Mouse (Mus musculus): ENCODE data around the gene Dyrk2. TPM values are rescaled to one million over a fixed set of nuclear protein-coding genes. Genes with fewer than 3 reads are reported as not detected.

Gene Dyrk2
- total RNA-seq (2014; rRNA removed) (51.4 and 73.4 TPM in 2 replicates), polyA plus RNA-seq (2015; fragmentation: Nextera tagmentation; extraction: Ambion mirVana) (8.9 and 9.6 TPM in 2 replicates)

DNA sequence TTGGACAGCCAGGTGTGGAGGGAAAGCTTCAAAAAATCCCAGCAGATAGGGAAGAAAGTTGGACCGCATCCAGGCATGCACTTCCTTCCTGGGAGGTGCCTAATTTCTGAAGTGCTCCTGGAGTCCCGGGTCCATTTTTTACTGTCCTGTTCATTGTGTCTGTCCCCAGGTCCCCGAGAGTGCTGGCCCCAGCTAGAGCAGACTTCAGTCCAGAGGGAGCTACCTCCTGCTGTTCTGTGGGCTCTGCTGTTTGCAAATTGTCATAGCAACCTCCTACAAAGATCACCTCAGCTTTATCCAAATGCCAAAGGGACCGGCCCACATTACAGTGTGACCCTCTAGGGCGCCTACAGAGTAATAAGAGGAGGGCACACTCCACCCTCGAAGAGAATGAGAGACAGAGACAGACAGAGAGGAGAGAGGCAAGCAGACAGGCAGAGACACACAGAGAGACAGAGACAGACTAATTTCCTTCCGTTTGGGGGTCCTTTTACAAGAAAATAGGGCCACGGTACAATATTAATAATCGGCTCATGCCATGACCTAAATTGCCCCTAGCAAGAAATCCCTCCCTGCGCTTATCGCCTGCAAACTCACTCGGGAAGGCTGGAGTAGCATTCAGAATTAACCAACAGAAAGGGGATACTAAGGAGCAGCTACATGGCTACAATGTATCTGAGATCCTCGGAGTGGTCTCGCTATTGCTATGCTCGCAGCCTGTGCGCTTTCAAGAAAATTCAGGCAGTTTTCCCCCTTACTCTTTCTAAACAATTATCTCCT lies at the start of gene Dyrk2:
Dyrk2 (minus strand) TSS at position 9 of the 780 bp plus-strand sequence.
- Histone ChIP-seq H3K9me3 (ENCODE audit: low read length) (no peaks in the 10 kb centered on the region), H3K9ac (replicated peaks; ENCODE audit: low read length, poor library complexity, severe bottlenecking) (peak within 1 kb of the TSS; percentile 95), H3K27ac (ENCODE audit: low read depth, low read length) (peak within 1 kb of the TSS; percentile 93), H3K4me3 (ENCODE audit: low read depth, low read length) (peak within 1 kb of the TSS; percentile 99), H3K36me3 (ENCODE audit: insufficient read depth, low read length) (no peaks in the 10 kb centered on the region), H3K27me3 (ENCODE audit: insufficient read depth, low read length) (no peaks in the 10 kb centered on the region), H3K4me2 (ENCODE audit: low read depth, low read length, poor library complexity, severe bottlenecking) (peak within 1 kb of the TSS; percentile 91), H3K4me1 (ENCODE audit: insufficient read depth, low read length) (peaks cover 8% of the 10 kb centered on the region; the same call in 1 of the 2 replicates)
- WGBS = 5% methylated on average over 16 of the region's 16 CpGs
- no peak for TF ChIP-seq CTCF (IDR thresholded peaks at IDR 0.05)
- ATAC-seq (ENCODE audit: low FRiP score) (no peak), DNase-seq (ENCODE audit: low spot score) (peak; percentile 55)

GRCm38 (mm10) chr10:118902625-118903024 lies 32.6 kb upstream of the Dyrk2 start:
- Histone ChIP-seq H3K27ac (ENCODE audit: low read depth, low read length) (no peak overlapping the region), H3K36me3 (ENCODE audit: insufficient read depth, low read length) (no peaks in the 10 kb centered on the region), H3K4me2 (ENCODE audit: low read depth, low read length, poor library complexity, severe bottlenecking) (no peak overlapping the region), H3K9ac (replicated peaks; ENCODE audit: low read length, poor library complexity, severe bottlenecking) (no peak overlapping the region), H3K4me1 (ENCODE audit: insufficient read depth, low read length) (no peaks in the 10 kb centered on the region; the same call in 1 of the 2 replicates), H3K27me3 (ENCODE audit: insufficient read depth, low read length) (no peaks in the 10 kb centered on the region), H3K4me3 (ENCODE audit: low read depth, low read length) (no peak overlapping the region), H3K9me3 (ENCODE audit: low read length) (no peaks in the 10 kb centered on the region)
- no peak for TF ChIP-seq CTCF (IDR thresholded peaks at IDR 0.05)
- ATAC-seq (ENCODE audit: low FRiP score) = no peak
- DNase-seq (ENCODE audit: low spot score) = peak; percentile 40
- 77% methylated on average over 10 of the region's 10 CpGs for WGBS

GRCm38 (mm10) chr10:118893645-118894044 lies 23.6 kb upstream of the Dyrk2 start:
- no peaks in the 10 kb centered on the region for H3K4me1 ChIP-seq (ENCODE audit: insufficient read depth, low read length)

GRCm38 (mm10) chr10:118884126-118884525 lies 14.1 kb upstream of the Dyrk2 start:
- 91% methylated on average over 2 of the region's 2 CpGs for WGBS
- Histone ChIP-seq H3K27ac (ENCODE audit: low read depth, low read length) (no peak overlapping the region), H3K36me3 (ENCODE audit: insufficient read depth, low read length) (no peaks in the 10 kb centered on the region), H3K27me3 (ENCODE audit: insufficient read depth, low read length) (no peaks in the 10 kb centered on the region), H3K4me3 (ENCODE audit: low read depth, low read length) (no peak overlapping the region), H3K4me2 (ENCODE audit: low read depth, low read length, poor library complexity, severe bottlenecking) (no peak overlapping the region), H3K9ac (replicated peaks; ENCODE audit: low read length, poor library complexity, severe bottlenecking) (no peak overlapping the region), H3K4me1 (ENCODE audit: insufficient read depth, low read length) (no peaks in the 10 kb centered on the region), H3K9me3 (ENCODE audit: low read length) (no peaks in the 10 kb centered on the region)
- ATAC-seq (ENCODE audit: low FRiP score) (no peak), DNase-seq (ENCODE audit: low spot score) (no peak)
- no peak for TF ChIP-seq CTCF (IDR thresholded peaks at IDR 0.05)

More at GRCm38 (mm10) chr10:118893645-118894044, 23.6 kb upstream of the Dyrk2 start:
- WGBS = 94% methylated on average over 3 of the region's 3 CpGs
- no peak overlapping the region for H3K27ac ChIP-seq (ENCODE audit: low read depth, low read length)
- no peak for ATAC-seq (ENCODE audit: low FRiP score)
- H3K9me3 ChIP-seq (ENCODE audit: low read length) = no peaks in the 10 kb centered on the region
- no peak for TF ChIP-seq CTCF (IDR thresholded peaks at IDR 0.05)
- DNase-seq (ENCODE audit: low spot score) = no peak
- no peaks in the 10 kb centered on the region for H3K27me3 ChIP-seq (ENCODE audit: insufficient read depth, low read length)
- H3K4me2 ChIP-seq (ENCODE audit: low read depth, low read length, poor library complexity, severe bottlenecking) = no peak overlapping the region
- no peak overlapping the region for H3K9ac ChIP-seq (replicated peaks; ENCODE audit: low read length, poor library complexity, severe bottlenecking)
- H3K4me3 ChIP-seq (ENCODE audit: low read depth, low read length) = no peak overlapping the region
- no peaks in the 10 kb centered on the region for H3K36me3 ChIP-seq (ENCODE audit: insufficient read depth, low read length)

DNA sequence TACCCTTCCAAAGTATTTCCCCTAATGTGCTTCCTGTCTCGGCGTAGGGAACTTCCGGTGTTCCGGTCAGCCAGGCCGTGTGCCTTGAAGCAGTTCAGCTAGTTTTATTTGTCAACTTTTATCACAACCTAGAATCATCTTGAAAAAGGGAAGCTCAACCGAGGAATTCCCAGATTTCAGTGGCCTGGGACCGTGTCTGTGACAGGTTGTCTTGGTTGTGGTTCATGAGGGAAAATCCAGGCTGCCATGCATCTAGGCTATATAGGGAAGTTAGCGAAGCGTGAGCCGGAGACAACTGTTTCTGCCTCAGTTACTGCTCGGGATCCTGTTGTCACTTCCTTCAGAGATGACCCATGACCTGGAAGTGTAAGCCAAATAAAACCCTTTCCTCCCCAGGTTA lies 13.3 kb upstream of the Dyrk2 start:
- TF ChIP-seq CTCF (IDR thresholded peaks at IDR 0.05) = no peak
- Histone ChIP-seq H3K36me3 (ENCODE audit: insufficient read depth, low read length) (no peaks in the 10 kb centered on the region), H3K9ac (replicated peaks; ENCODE audit: low read length, poor library complexity, severe bottlenecking) (no peak overlapping the region), H3K4me2 (ENCODE audit: low read depth, low read length, poor library complexity, severe bottlenecking) (no peak overlapping the region), H3K27me3 (ENCODE audit: insufficient read depth, low read length) (no peaks in the 10 kb centered on the region), H3K9me3 (ENCODE audit: low read length) (no peaks in the 10 kb centered on the region), H3K27ac (ENCODE audit: low read depth, low read length) (no peak overlapping the region), H3K4me3 (ENCODE audit: low read depth, low read length) (no peak overlapping the region), H3K4me1 (ENCODE audit: insufficient read depth, low read length) (no peaks in the 10 kb centered on the region)
- ATAC-seq (ENCODE audit: low FRiP score) (no peak), DNase-seq (ENCODE audit: low spot score) (no peak)
- 90% methylated on average over 11 of the region's 11 CpGs for WGBS

- H3K9ac ChIP-seq (replicated peaks; ENCODE audit: low read length, poor library complexity, severe bottlenecking) = no peak overlapping the region
- H3K4me3 ChIP-seq (ENCODE audit: low read depth, low read length) = no peak overlapping the region
- H3K27me3 ChIP-seq (ENCODE audit: insufficient read depth, low read length) = no peaks in the 10 kb centered on the region
- ATAC-seq (ENCODE audit: low FRiP score) (no peak), DNase-seq (ENCODE audit: low spot score) (no peak)
- no peak for TF ChIP-seq CTCF (IDR thresholded peaks at IDR 0.05)
- no peak overlapping the region for H3K27ac ChIP-seq (ENCODE audit: low read depth, low read length)
- no peaks in the 10 kb centered on the region for H3K9me3 ChIP-seq (ENCODE audit: low read length)
- no peaks in the 10 kb centered on the region for H3K4me1 ChIP-seq (ENCODE audit: insufficient read depth, low read length)
- H3K36me3 ChIP-seq (ENCODE audit: insufficient read depth, low read length) = no peaks in the 10 kb centered on the region
- WGBS = 92% methylated on average over 12 of the region's 12 CpGs
- no peak overlapping the region for H3K4me2 ChIP-seq (ENCODE audit: low read depth, low read length, poor library complexity, severe bottlenecking)
These were observed 12.4 kb upstream of the Dyrk2 start for GRCm38 (mm10) chr10:118882258-118882885.

All from midbrain, postnatal 0 days (tissue).